Mouse (Mus musculus) limb, embryonic 15.5 days (tissue): Measurements from ENCODE around the gene Bcl2l1. TPM values are rescaled to one million over a fixed set of nuclear protein-coding genes. Genes with fewer than 3 reads are reported as not detected.

Experiments used
- ATAC-seq: fragments of 200-750 bp; cut with Nextera tagmentation; 2 replicates; pipeline ENCODE4 v1.8.0; 2017; ENCODE audit warnings: low read depth, moderate TSS enrichment; ENCODE audit not compliant: insufficient number of reproducible peaks, low FRiP score, low TSS enrichment
- H3K27ac ChIP-seq: fragments of 300-500 bp; sonication (generic); 2 replicates; pipeline ENCODE4 v1.5.1; 2015; ENCODE audit warnings: moderate library complexity, mild to moderate bottlenecking, inconsistent platforms
- H3K27me3 ChIP-seq: fragments of 300-500 bp; sonication (generic); 2 replicates; pipeline ENCODE4 v1.6.1; 2015; ENCODE audit warnings: inconsistent platforms
- H3K36me3 ChIP-seq: fragments of 300-500 bp; sonication (generic); 2 replicates; pipeline ENCODE4 v1.6.1; 2015; ENCODE audit warnings: inconsistent platforms
- H3K4me1 ChIP-seq: fragments of 300-500 bp; sonication (generic); 2 replicates; pipeline ENCODE4 v1.6.1; 2015; ENCODE audit warnings: inconsistent platforms
- H3K4me2 ChIP-seq: fragments of 300-500 bp; sonication (generic); 2 replicates; pipeline ENCODE4 v1.6.1; 2015; ENCODE audit warnings: mild to moderate bottlenecking, inconsistent platforms
- H3K4me3 ChIP-seq: fragments of 300-500 bp; sonication (generic); 2 replicates; pipeline ENCODE4 v1.5.1; 2015; ENCODE audit warnings: mild to moderate bottlenecking, inconsistent platforms
- H3K9ac ChIP-seq: fragments of 300-500 bp; sonication (generic); 2 replicates; pipeline ENCODE4 v1.6.1; 2015; ENCODE audit warnings: inconsistent platforms
- H3K9me3 ChIP-seq: fragments of 300-500 bp; sonication (generic); 2 replicates; pipeline ENCODE4 v1.6.1; 2016; ENCODE audit warnings: inconsistent platforms
- WGBS: fragments of 180-500 bp; shearing (Covaris S2); methylation state at CpG from one replicate; pipeline ENCODE4 v1.1.7; 2015; 5-methylcytosine and 5-hydroxymethylcytosine counted together
- polyA plus RNA-seq: library from polyadenylated mRNA; unstranded; fragments of >200 nt; fragmentation: Nextera tagmentation; extraction: Ambion mirVana; gene quantifications from 2 replicates; pipeline ENCODE4 v1.2.1, GENCODE M21; 2015

Bcl2l1 gene
- polyA plus RNA-seq, 1 experiment from 2014 or later: 96.7 TPM

DNA sequence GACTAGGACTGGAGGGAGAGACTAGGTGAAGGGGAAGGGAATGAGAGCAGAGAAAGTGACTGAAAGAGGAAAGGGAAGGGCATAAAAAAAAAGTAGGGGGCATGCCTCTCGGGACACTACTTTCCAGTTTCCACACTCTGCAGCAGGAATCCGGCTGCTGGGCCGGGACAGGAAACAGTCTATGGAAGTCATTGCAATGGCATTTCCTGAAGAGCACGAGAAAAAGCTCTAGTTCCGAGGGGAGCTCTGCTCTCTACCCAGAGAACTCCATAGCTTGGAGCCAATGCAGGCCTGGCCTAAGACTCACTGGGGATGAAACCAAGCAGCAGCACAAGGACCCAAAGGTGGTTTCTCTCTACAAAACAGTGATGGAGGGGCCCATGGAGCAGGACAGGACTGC, 10.5 kb downstream of the Bcl2l1 start:
- H3K9ac ChIP-seq: no peak overlapping the region
- H3K4me2 ChIP-seq: peak overlapping the region; percentile 19
- peak overlapping the region; percentile 87 for H3K27ac ChIP-seq
- no peak overlapping the region for H3K4me3 ChIP-seq
- H3K27me3 ChIP-seq: no peaks in the 10 kb centered on the region
- H3K4me1 ChIP-seq: peaks cover 71% of the 10 kb centered on the region
- 0 out of 2 replicates have a peak, but pooled peaks have one; percentile 30 for ATAC-seq
- peaks cover 8% of the 10 kb centered on the region for H3K36me3 ChIP-seq
- H3K9me3 ChIP-seq: no peaks in the 10 kb centered on the region
- WGBS: 28% methylated on average over 5 of the region's 5 CpGs

DNA sequence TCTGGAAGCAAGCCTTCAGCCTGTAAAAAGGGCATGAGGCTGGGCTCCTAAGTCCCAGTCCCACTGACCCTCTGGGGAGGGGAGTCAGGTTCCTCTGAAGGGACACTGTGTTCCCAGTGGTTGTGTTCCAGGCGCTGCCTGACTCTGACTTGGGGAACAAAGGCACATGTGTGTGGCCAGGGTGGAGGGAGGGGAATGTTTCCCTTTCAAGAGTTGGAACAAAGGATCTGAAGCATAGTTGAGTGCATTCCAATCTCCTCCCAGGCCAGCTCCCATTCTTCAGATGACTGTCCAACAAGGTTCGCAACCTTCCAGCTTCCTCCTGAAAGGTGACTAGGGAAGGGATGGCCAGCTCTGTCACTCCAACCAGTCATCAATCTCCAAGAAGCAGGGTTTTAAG, 11.2 kb downstream of the Bcl2l1 start:
- H3K4me1 ChIP-seq: peaks cover 70% of the 10 kb centered on the region

DNA sequence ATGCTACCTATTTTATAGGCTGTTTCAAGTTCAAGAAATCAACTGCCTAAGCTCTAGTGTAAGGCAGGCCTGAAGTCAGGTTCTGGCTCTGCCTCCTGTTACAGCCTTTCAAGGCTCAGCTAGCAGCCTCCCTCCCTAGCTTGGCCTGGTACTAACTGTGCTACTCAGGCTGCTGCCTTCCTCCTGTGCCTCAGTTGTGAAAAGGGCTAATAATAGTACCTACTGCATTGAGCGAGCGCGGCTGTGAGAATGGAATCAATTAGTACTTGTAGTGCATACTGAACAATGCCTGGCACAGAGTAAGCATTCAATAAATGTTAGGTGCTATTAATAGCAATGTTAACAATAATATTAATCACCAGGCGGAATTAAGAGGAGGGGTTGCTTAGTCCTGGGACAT, 11.6 kb downstream of the Bcl2l1 start:
- H3K36me3 ChIP-seq: peaks cover 8% of the 10 kb centered on the region
- no peak for ATAC-seq
- H3K9ac ChIP-seq: no peak overlapping the region
- no peak overlapping the region for H3K4me2 ChIP-seq
- peak overlapping the region; percentile 87 for H3K27ac ChIP-seq
- H3K4me1 ChIP-seq: peaks cover 65% of the 10 kb centered on the region
- WGBS: 46% methylated on average over 4 of the region's 4 CpGs
- H3K9me3 ChIP-seq: no peaks in the 10 kb centered on the region
- H3K27me3 ChIP-seq: no peaks in the 10 kb centered on the region
- no peak overlapping the region for H3K4me3 ChIP-seq

More for the DNA sequence above, 11.2 kb downstream of the Bcl2l1 start:
- Histone ChIP-seq H3K36me3 (peaks cover 8% of the 10 kb centered on the region), H3K9ac (no peak overlapping the region), H3K27me3 (no peaks in the 10 kb centered on the region), H3K9me3 (no peaks in the 10 kb centered on the region), H3K4me3 (no peak overlapping the region), H3K27ac (peak overlapping the region; percentile 87), H3K4me2 (peak overlapping the region; percentile 19; the same call in 1 of the 2 replicates)
- peak; percentile 46; the same call in 1 of the 2 replicates for ATAC-seq
- 26% methylated on average over 2 of the region's 2 CpGs for WGBS

DNA sequence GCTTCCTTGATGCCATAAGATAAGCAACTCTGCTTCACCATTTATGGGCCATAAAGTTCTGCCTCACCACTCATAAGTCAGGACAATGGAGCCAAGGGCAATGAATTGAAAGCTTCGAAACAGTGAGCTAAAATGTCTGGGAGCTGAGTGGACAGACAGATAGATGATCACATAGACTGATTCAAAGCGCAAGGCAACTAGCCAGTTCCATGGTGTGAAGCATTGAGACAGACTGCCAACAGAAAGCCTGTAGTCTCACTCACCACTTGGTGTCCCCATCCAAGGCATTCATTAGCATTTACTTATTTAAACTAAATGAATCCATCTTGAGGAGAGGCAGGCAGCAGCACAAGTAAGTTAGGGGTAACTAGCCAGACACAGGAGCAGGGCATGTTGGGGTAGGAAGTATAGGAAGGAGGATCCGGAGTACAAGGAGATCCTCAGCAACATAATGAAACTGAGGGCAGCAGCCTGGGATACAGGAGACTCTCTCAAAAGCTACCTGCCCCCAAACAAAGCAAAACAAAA, 12.4 kb downstream of the Bcl2l1 start:
- Histone ChIP-seq H3K9ac (no peak overlapping the region), H3K36me3 (peaks cover 6% of the 10 kb centered on the region), H3K9me3 (no peaks in the 10 kb centered on the region), H3K4me1 (peaks cover 65% of the 10 kb centered on the region), H3K27ac (0 out of 2 replicates have a peak overlapping the region, but pooled peaks have one; percentile 87), H3K27me3 (no peaks in the 10 kb centered on the region), H3K4me3 (no peak overlapping the region), H3K4me2 (no peak overlapping the region)
- 92% methylated on average over 3 of the region's 3 CpGs for WGBS
- ATAC-seq: no peak

DNA sequence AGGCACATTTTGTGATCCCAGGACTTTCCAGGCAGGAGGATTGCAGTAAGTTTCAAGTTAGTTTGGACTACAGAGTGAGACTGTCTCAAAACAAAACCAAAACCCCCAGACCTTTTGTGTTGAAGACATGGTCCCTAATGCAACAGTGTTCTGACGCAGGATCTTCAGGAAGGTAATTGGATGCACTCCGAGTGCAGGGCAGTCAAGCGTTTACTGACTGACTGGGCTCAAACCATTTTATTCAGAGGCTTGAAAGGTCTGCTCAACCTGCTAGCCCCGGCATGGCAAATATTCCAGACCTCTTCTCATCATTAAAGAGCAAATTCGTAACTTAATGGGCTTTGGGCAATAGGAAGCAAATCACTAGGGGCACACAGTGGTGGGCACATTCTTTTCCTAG, 12.8 kb downstream of the Bcl2l1 start:
- peaks cover 5% of the 10 kb centered on the region for H3K36me3 ChIP-seq
- H3K4me2 ChIP-seq: no peak overlapping the region
- no peak overlapping the region for H3K9ac ChIP-seq
- H3K27me3 ChIP-seq: no peaks in the 10 kb centered on the region
- no peak overlapping the region for H3K4me3 ChIP-seq
- no peak for ATAC-seq
- H3K4me1 ChIP-seq: peaks cover 60% of the 10 kb centered on the region
- H3K27ac ChIP-seq: no peak overlapping the region
- 76% methylated on average over 5 of the region's 5 CpGs for WGBS
- H3K9me3 ChIP-seq: no peaks in the 10 kb centered on the region

DNA sequence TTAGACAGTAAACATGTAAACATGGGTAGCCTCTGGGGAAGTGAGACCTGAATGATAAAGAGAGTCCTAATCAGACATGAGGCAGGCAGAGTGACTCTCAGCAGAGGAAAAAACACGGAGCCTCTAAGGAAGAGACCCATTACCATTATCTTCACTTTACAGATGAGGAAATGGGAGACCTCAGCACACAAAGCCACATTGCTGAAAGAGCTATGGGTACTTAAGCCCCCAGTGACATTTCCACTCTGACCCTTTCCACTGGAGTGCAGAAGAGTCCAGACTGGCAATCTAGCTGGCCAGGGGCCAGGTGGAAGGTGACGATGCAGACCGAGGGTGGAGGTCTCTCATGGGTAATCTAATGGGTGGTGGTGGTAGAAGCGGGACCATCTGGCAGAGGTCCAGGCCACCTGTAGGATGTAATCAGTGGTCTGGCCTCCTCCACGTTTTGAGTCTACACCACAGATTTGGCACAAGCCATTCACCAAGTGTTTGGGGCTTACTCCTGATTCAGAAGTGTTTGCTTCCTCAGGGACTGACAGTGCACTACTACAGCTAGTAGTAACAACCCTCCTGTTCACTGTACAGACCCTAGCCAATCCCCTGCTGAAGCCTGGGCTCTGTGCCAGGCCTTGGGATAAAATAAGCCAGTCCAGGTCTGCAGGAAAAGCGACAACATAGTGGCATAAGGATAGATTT, 13.8 kb downstream of the Bcl2l1 start:
- H3K36me3 ChIP-seq: peaks cover 5% of the 10 kb centered on the region
- no peak overlapping the region for H3K4me3 ChIP-seq
- no peaks in the 10 kb centered on the region for H3K27me3 ChIP-seq
- WGBS: 34% methylated on average over 6 of the region's 6 CpGs
- no peaks in the 10 kb centered on the region for H3K9me3 ChIP-seq
- ATAC-seq: peak; percentile 22; the same call in 1 of the 2 replicates
- H3K4me2 ChIP-seq: no peak overlapping the region
- peaks cover 60% of the 10 kb centered on the region for H3K4me1 ChIP-seq
- H3K27ac ChIP-seq: no peak overlapping the region; the same call in none of the 2 replicates
- no peak overlapping the region for H3K9ac ChIP-seq

DNA sequence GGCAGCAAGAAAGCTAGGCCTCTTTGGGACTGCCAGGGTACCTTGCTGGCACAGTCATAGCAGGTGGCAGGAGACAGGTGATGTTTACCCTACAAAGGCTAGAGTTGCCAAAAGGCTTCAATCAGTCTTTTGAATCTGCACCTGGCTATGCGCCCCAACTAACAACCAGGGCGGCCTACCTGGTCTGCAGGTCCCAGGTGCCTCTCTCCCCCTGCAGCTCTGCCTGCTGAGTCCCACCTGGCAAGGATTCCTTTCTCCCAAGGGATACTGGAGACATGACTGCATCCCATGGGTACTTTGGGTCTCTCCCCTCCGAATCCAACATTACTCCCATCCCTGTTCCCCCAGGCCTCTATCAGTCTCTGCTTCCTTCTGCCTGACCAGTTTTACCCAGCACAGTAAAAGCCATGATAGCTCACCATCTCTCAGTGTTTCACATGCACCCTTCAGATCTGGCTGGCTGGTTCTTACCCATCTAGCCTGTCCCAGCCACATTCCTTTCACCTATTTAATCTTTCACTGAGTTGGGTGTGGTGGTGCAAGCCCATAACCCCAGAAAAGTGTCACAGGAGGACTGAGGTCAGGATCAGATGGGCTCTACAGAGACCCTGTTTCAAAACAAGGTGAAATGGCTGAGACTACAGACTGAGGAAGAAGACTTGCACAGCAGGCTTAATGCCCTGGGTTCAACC, 14.7 kb downstream of the Bcl2l1 start:
- Histone ChIP-seq H3K9ac (no peak overlapping the region), H3K27ac (peak overlapping the region; percentile 61), H3K4me3 (no peak overlapping the region), H3K4me2 (no peak overlapping the region), H3K27me3 (no peaks in the 10 kb centered on the region), H3K4me1 (peaks cover 53% of the 10 kb centered on the region), H3K9me3 (no peaks in the 10 kb centered on the region), H3K36me3 (peaks cover 5% of the 10 kb centered on the region)
- no peak for ATAC-seq
- WGBS: 74% methylated on average over 3 of the region's 3 CpGs

DNA sequence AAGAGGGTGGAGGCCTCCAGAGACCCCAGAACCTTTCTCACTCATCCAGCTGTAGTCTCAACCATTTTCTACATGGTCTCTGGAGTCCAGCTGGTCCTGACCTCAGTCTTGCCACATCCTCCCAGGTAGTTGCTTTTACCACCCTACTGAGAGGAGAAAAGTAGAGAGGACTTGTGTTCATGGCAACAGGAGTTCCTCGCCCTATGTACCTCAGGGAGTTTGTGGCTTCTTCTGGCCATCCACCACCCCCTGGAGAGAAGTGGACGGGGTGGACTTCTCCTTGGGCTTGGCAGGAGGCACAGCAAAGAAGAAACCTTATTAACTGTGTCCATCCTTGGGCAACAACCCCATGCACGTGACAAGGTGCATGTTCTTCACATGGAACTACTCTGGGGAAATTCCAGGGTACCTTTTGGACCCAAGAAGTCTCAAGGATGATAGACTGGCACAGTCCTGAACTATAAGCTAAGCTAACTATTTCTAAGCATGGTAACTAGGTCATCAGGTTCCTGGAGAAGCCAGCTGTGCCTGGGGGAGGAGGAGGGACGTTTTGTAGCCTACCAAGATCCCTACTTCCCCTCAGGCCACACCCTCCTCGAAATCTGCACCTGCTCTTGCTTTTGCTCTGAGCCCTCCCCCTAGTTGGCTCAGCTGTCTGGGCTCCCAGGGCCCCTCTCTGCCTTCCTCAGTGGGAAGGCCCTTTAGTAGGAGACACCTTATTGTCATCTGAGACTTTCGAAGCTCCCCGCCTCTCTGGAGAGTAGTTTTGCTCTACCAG, 15.5 kb downstream of the Bcl2l1 start:
- no peak overlapping the region for H3K4me3 ChIP-seq
- no peak for ATAC-seq
- no peaks in the 10 kb centered on the region for H3K9me3 ChIP-seq
- H3K27me3 ChIP-seq: no peaks in the 10 kb centered on the region
- H3K4me1 ChIP-seq: peaks cover 50% of the 10 kb centered on the region
- peaks cover 5% of the 10 kb centered on the region for H3K36me3 ChIP-seq
- peak overlapping the region; percentile 61 for H3K27ac ChIP-seq
- H3K9ac ChIP-seq: no peak overlapping the region
- 61% methylated on average over 7 of the region's 7 CpGs for WGBS
- no peak overlapping the region for H3K4me2 ChIP-seq

DNA sequence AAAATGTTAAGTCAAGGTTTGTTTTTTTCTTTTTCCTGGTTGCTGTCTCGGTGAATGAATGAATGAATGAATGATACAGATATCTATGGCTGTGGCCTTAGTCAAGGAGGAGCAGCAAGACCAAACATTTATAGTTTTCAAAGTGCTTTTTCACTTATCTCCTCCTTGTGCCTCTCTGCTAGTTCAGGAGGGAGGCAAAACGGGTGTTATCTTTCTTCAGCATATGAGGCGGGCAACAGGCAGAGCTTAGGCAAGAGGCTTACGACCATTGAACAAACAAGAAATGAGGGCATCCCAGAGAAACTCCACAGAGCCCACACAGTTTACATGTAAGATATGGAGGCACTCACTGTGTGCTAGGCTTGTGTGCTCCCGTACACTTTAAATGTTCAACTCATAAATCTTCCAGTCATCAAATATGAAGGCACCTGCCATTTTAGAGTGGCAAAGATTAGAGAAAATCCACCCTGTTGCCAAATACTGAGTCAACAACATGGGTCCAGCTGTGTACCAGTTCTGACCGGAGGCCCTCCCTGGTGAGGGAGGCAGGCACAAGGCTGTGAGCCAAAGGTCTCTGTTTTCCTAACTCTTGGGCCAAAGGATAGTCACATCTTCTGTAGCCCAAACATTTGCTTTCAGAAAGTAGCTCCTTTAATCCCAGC, 17.2 kb downstream of the Bcl2l1 start:
- H3K27me3 ChIP-seq: no peaks in the 10 kb centered on the region
- no peak overlapping the region for H3K4me2 ChIP-seq
- H3K27ac ChIP-seq: no peak overlapping the region
- no peaks in the 10 kb centered on the region for H3K9me3 ChIP-seq
- H3K9ac ChIP-seq: no peak overlapping the region
- H3K4me1 ChIP-seq: peaks cover 38% of the 10 kb centered on the region
- ATAC-seq: no peak
- 76% methylated on average over 6 of the region's 6 CpGs for WGBS
- H3K36me3 ChIP-seq: peaks cover 5% of the 10 kb centered on the region
- no peak overlapping the region for H3K4me3 ChIP-seq

DNA sequence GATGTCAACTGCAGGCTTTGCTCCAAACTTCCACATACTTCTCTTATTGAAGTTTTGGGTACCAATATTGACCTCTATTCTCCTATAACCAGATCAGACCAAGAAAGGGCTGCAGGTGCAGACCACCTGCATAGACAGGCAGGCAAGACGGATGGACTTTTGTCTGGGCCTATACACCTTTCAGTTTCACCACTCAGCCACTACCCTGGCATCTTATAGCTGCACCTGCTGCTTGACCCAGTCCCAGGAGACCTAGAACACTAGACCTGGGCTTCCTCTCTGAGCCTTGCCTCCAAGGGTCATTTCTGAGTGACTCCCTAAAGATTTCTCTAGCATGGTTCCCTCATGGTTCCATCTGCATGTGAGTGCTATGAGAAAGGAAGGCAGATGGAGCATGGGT, 18.3 kb downstream of the Bcl2l1 start:
- no peak overlapping the region for H3K9ac ChIP-seq
- H3K9me3 ChIP-seq: no peaks in the 10 kb centered on the region
- no peak for ATAC-seq
- H3K4me2 ChIP-seq: no peak overlapping the region
- no peaks in the 10 kb centered on the region for H3K36me3 ChIP-seq
- WGBS: 81% methylated on average over 1 of the region's 1 CpGs
- H3K27ac ChIP-seq: no peak overlapping the region
- H3K27me3 ChIP-seq: no peaks in the 10 kb centered on the region
- peaks cover 35% of the 10 kb centered on the region for H3K4me1 ChIP-seq
- H3K4me3 ChIP-seq: no peak overlapping the region
